ENCODE assay signal across 14 mouse cellular contexts in the genomic region with DNA sequence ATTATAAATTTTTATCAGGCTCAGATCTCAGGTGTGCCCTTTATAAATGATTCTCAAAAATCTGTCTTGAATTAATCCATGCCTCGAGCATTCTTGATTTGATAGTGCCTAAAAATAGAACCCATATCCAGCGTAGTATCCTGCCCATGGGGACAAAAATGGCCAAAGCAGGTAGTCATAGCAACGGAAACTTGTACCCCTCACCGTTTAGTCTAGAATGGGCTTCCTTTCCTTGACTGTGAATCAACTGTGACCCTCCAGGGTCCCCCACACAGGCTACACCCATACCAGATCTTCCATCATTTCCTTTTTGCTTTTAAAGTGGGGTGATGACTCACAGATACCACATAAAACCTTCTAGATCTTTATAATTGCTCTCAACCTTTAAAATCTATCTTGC.
"Had no signal": no experiment of that assay in that cellular context is flagged by ENCODE, and none has a peak within 500 bp of the region (broad histone marks: within the 10 kb centered on the region; RNA-seq: fewer than 3 reads in every experiment).

No protein-coding gene starts in this region.

- H3K36me3 ChIP-seq: limb, embryonic 10.5 days; limb, embryonic 13.5 days; liver, embryonic 13.5 days; midbrain, embryonic 12.5 days had no signal

- H3K4me2 ChIP-seq: limb, embryonic 13.5 days; liver, embryonic 13.5 days; midbrain, embryonic 12.5 days had no signal

- DNase-seq: kidney, adult 9 months; kidney, postnatal 14 days; kidney, postnatal 4 days; layer of hippocampus, adult 9-11 months; liver; liver, embryonic 13.5 days; lung, adult 2 months; lung, postnatal 14 days; lung, postnatal 4 days; thymus, adult 18-20 months; thymus, postnatal 36 days had no signal

- H3K4me1 ChIP-seq: liver, embryonic 13.5 days; midbrain, embryonic 12.5 days had no signal

- H3K27ac ChIP-seq: limb, embryonic 10.5 days; limb, embryonic 13.5 days; liver, embryonic 13.5 days; midbrain, embryonic 12.5 days had no signal

- H3K4me3 ChIP-seq: limb, embryonic 10.5 days; limb, embryonic 13.5 days; liver, embryonic 13.5 days; midbrain, embryonic 12.5 days had no signal

- H3K9ac ChIP-seq: limb, embryonic 13.5 days; liver, embryonic 13.5 days; midbrain, embryonic 12.5 days had no signal

- H3K27me3 ChIP-seq: liver, embryonic 13.5 days; midbrain, embryonic 12.5 days had no signal

- H3K9me3 ChIP-seq: limb, embryonic 10.5 days; limb, embryonic 13.5 days; liver, embryonic 13.5 days; midbrain, embryonic 12.5 days had no signal
